Mouse (Mus musculus) megakaryocyte progenitor cell, adult 5-6 weeks (primary cell): ENCODE results near the gene Frmd4b. TPM values are rescaled to one million over a fixed set of nuclear protein-coding genes. Genes with fewer than 3 reads are reported as not detected.
A peak's percentile ranks its signal among the peaks of the same experiment; 100 is the strongest.

Source experiments
- ATAC-seq: replicated peaks from 2 replicates; pipeline ENCODE4 v1.8.0; 2016; ENCODE audit warnings: mild to moderate bottlenecking, moderate TSS enrichment, inconsistent platforms; ENCODE audit not compliant: poor library complexity
- total RNA-seq, 2 experiments: library from RNA; stranded (forward) in 1 of 2; stranded (reverse) in 1 of 2; fragments of 157-497, 149-512 nt in 1 of 2; fragments of 200-1000 nt in 1 of 2; gene quantifications; 2 replicates each; pipeline versions ENCODE4 v1.2.3 to v1.2.4; 2015 to 2017

Gene Frmd4b
- 5.0 and 5.6 TPM in 2 replicates for total RNA-seq (2015)
- total RNA-seq (2017) = 7.8 and 9.6 TPM in 2 replicates

- peak; percentile 54 for ATAC-seq
These were observed at the start of gene Frmd4b for GRCm38 (mm10) chr6:97617266-97617743. Frmd4b (minus strand) TSS chr6:97617541.

GRCm38 (mm10) chr6:97666417-97666816, 49.1 kb upstream of the Frmd4b start:
- ATAC-seq = no peak

- ATAC-seq = no peak
These were observed 41.6 kb upstream of the Frmd4b start for GRCm38 (mm10) chr6:97658921-97659320.

- no peak for ATAC-seq
These were observed 38.6 kb upstream of the Frmd4b start for GRCm38 (mm10) chr6:97655986-97656385.

GRCm38 (mm10) chr6:97647501-97647900, 30.2 kb upstream of the Frmd4b start:
- no peak for ATAC-seq

GRCm38 (mm10) chr6:97623330-97623729, 6.0 kb upstream of the Frmd4b start:
- no peak for ATAC-seq

GRCm38 (mm10) chr6:97622236-97622635, 4.9 kb upstream of the Frmd4b start:
- ATAC-seq = no peak

- ATAC-seq = peak; percentile 58
These were observed 433 bp upstream of the Frmd4b start for GRCm38 (mm10) chr6:97617774-97618173.

GRCm38 (mm10) chr6:97616658-97617265, 579 bp downstream of the Frmd4b start:
- peak; percentile 36 for ATAC-seq

GRCm38 (mm10) chr6:97615901-97616461, 1.4 kb downstream of the Frmd4b start:
- no peak for ATAC-seq

- ATAC-seq = no peak
These were observed 3.2 kb downstream of the Frmd4b start for GRCm38 (mm10) chr6:97614179-97614578.

- ATAC-seq = no peak
These were observed 4.5 kb downstream of the Frmd4b start for GRCm38 (mm10) chr6:97612861-97613260.

- no peak for ATAC-seq
These were observed 7.3 kb downstream of the Frmd4b start for GRCm38 (mm10) chr6:97610051-97610450.

GRCm38 (mm10) chr6:97607646-97608045, 9.7 kb downstream of the Frmd4b start:
- no peak for ATAC-seq

GRCm38 (mm10) chr6:97595218-97595617, 22.1 kb downstream of the Frmd4b start:
- no peak for ATAC-seq

- no peak for ATAC-seq
These were observed 22.8 kb downstream of the Frmd4b start for GRCm38 (mm10) chr6:97594589-97594988.

GRCm38 (mm10) chr6:97590230-97590629, 27.1 kb downstream of the Frmd4b start:
- ATAC-seq = no peak

- no peak for ATAC-seq
These were observed 27.8 kb downstream of the Frmd4b start for GRCm38 (mm10) chr6:97589581-97589980.

- no peak for ATAC-seq
These were observed 28.3 kb downstream of the Frmd4b start for GRCm38 (mm10) chr6:97589031-97589430.

- ATAC-seq = no peak
These were observed 30.7 kb downstream of the Frmd4b start for GRCm38 (mm10) chr6:97586606-97587005.

GRCm38 (mm10) chr6:97586024-97586423, 31.3 kb downstream of the Frmd4b start:
- ATAC-seq = no peak

GRCm38 (mm10) chr6:97582748-97583147, 34.6 kb downstream of the Frmd4b start:
- ATAC-seq = no peak

- no peak for ATAC-seq
These were observed 35.4 kb downstream of the Frmd4b start for GRCm38 (mm10) chr6:97581941-97582340.
